Mouse (Mus musculus) intestine, embryonic 16.5 days (tissue): Measurements from ENCODE around the gene Tinf2. TPM values are rescaled to one million over a fixed set of nuclear protein-coding genes. Genes with fewer than 3 reads are reported as not detected.

Experiments used
- ATAC-seq: fragments of 200-750 bp; cut with Nextera tagmentation; 2 replicates; pipeline ENCODE4 v1.8.0; 2017; ENCODE audit warnings: moderate TSS enrichment, moderate library complexity
- H3K27ac ChIP-seq: fragments of 300-500 bp; sonication (generic); 2 replicates; pipeline ENCODE4 v1.5.1; 2014; ENCODE audit warnings: mild to moderate bottlenecking, low read length
- H3K27me3 ChIP-seq: fragments of 300-500 bp; sonication (generic); replicated peaks from 2 replicates; pipeline ENCODE4 v1.6.1; 2014; ENCODE audit warnings: low read length, control low read depth, mixed read lengths; ENCODE audit not compliant: control insufficient read depth, insufficient read depth
- H3K36me3 ChIP-seq: fragments of 300-500 bp; sonication (generic); 2 replicates; pipeline ENCODE4 v1.6.1; 2014; ENCODE audit warnings: low read length, control low read depth; ENCODE audit not compliant: control insufficient read depth, insufficient read depth
- H3K4me1 ChIP-seq: fragments of 300-500 bp; sonication (generic); 2 replicates; pipeline ENCODE4 v1.6.1; 2014; ENCODE audit warnings: low read length, control low read depth, mixed read lengths; ENCODE audit not compliant: control insufficient read depth, insufficient read depth
- H3K4me2 ChIP-seq: fragments of 300-500 bp; sonication (generic); 2 replicates; pipeline ENCODE4 v1.6.1; 2014; ENCODE audit warnings: low read depth, low read length, control low read depth
- H3K4me3 ChIP-seq: fragments of 300-500 bp; sonication (generic); 2 replicates; pipeline ENCODE4 v1.5.1; 2014; ENCODE audit warnings: mild to moderate bottlenecking, low read length
- H3K9ac ChIP-seq: fragments of 300-500 bp; sonication (generic); 2 replicates; pipeline ENCODE4 v1.6.1; 2014; ENCODE audit warnings: low read depth, low read length
- H3K9me3 ChIP-seq: fragments of 300-500 bp; sonication (generic); 2 replicates; pipeline ENCODE4 v1.6.1; 2016; ENCODE audit warnings: low read length, control low read depth; ENCODE audit not compliant: control insufficient read depth
- WGBS: fragments of 180-500 bp; shearing (Covaris S2); extraction: QIAGEN DNeasy Blood & Tissue Kit; methylation state at CpG from one replicate; pipeline ENCODE4 v1.1.7; 2014; 5-methylcytosine and 5-hydroxymethylcytosine counted together
- polyA plus RNA-seq: library from polyadenylated mRNA; unstranded; fragments of >200 nt; fragmentation: Nextera tagmentation; extraction: Ambion mirVana; gene quantifications from 2 replicates; pipeline ENCODE4 v1.2.1, GENCODE M21; 2015

The Tinf2 gene
- polyA plus RNA-seq, 1 experiment from 2014 or later, result 37.1 TPM

DNA sequence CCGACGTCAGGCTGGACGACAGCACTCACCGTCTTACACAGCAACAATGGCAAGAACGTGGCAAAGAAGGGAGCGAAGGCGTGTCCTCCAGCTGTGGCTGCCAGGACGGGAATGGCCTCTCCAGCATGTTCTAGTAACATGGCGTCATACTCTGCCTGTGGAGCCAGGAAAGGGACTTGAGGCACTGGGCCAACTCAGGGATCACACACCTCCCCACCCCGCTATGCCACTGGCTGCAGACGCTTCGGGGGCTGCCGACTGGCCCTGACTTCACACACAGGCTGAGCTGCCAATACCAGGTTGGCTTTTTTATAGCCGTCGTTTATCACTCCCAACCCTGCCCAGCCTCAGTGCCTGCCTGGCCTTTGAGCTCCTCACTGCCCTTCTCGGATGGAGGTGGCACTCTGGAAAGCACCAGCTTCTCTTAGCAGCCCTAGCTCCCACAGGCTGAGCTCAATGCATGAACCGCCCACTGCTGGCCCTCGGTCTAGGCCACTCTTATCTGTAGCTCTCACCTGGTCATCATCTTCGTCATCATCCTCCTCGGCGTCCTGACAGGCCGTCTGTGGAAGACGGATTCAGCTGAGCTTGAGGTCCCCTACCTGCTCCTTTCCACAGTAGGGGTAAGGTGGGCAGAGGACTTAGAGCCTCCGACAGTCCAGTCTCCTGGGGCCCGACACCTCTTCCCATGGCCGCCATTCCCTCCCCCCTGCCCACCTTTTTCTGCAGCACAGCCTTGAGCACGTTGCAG, 53.4 kb downstream of the Tinf2 start:
- Histone ChIP-seq H3K36me3 (peaks cover 52% of the 10 kb centered on the region), H3K27ac (no peak overlapping the region), H3K4me1 (peaks cover 5% of the 10 kb centered on the region; the same call in 1 of the 2 replicates), H3K9ac (no peak overlapping the region), H3K4me2 (no peak overlapping the region), H3K9me3 (no peaks in the 10 kb centered on the region), H3K27me3 (no peaks in the 10 kb centered on the region), H3K4me3 (no peak overlapping the region)
- WGBS, result 77% methylated on average over 27 of the region's 27 CpGs
- no peak for ATAC-seq

Other genes starting within 250 kb of the Tinf2 start
- 165 and 167 TPM in 2 replicates for gene Dhrs4, start 203.1 kb downstream of the Tinf2 start, polyA plus RNA-seq
- gene Carmil3, start 191.2 kb downstream of the Tinf2 start, polyA plus RNA-seq, result 1.0 TPM in 2 replicates
- 0.61 TPM in 2 replicates for gene Cpne6, start 171.4 kb downstream of the Tinf2 start, polyA plus RNA-seq
- not detected in 2 replicates for gene Nrl, start 156.8 kb downstream of the Tinf2 start, polyA plus RNA-seq
- gene Pck2, start 141.6 kb downstream of the Tinf2 start, polyA plus RNA-seq, result 46.2 and 51.8 TPM in 2 replicates
- gene Dcaf11, start 121.8 kb downstream of the Tinf2 start, polyA plus RNA-seq, result 102 and 104 TPM in 2 replicates
- 2.0 and 2.2 TPM in 2 replicates for gene A730061H03Rik, start 121.4 kb downstream of the Tinf2 start, polyA plus RNA-seq
- 0.18 and 0.28 TPM in 2 replicates for gene Fitm1, start 106.2 kb downstream of the Tinf2 start, polyA plus RNA-seq
- 217 and 224 TPM in 2 replicates for gene Psme1, start 103.7 kb downstream of the Tinf2 start, polyA plus RNA-seq
- 14.0 and 15.6 TPM in 2 replicates for gene Emc9, start 96.5 kb downstream of the Tinf2 start, polyA plus RNA-seq
- 347 and 368 TPM in 2 replicates for gene Psme2, start 90.7 kb downstream of the Tinf2 start, polyA plus RNA-seq
- gene Rnf31, start 90.1 kb downstream of the Tinf2 start, polyA plus RNA-seq, result 19.0 and 19.8 TPM in 2 replicates
- gene Irf9, start 78.2 kb downstream of the Tinf2 start, polyA plus RNA-seq, result 11.6 and 12.9 TPM in 2 replicates
- gene Rec8, start 63.8 kb downstream of the Tinf2 start, polyA plus RNA-seq, result 13.1 and 13.9 TPM in 2 replicates
- 65.5 and 71.1 TPM in 2 replicates for gene Ipo4, start 45.9 kb downstream of the Tinf2 start, polyA plus RNA-seq
- 0.53 and 0.70 TPM in 2 replicates for gene Gm49378, start 43.9 kb downstream of the Tinf2 start, polyA plus RNA-seq
- 131 and 133 TPM in 2 replicates for gene Tm9sf1, start 38.0 kb downstream of the Tinf2 start, polyA plus RNA-seq
- 1.0 and 1.3 TPM in 2 replicates for gene Tssk4, start 31.6 kb downstream of the Tinf2 start, polyA plus RNA-seq
- gene Mdp1, start 21.3 kb downstream of the Tinf2 start, polyA plus RNA-seq, result 65.6 and 70.7 TPM in 2 replicates
- gene Gmpr2, start 9.9 kb downstream of the Tinf2 start, polyA plus RNA-seq, result 52.3 and 58.4 TPM in 2 replicates
- 464 and 495 TPM in 2 replicates for gene Nedd8, start 9.7 kb downstream of the Tinf2 start, polyA plus RNA-seq
- 0.75 and 1.4 TPM in 2 replicates for gene Tgm1, start 32.1 kb upstream of the Tinf2 start, polyA plus RNA-seq
- gene Rabggta, start 40.4 kb upstream of the Tinf2 start, polyA plus RNA-seq, result 36.9 and 37.5 TPM in 2 replicates
- 151 and 173 TPM in 2 replicates for gene Dhrs1, start 63.9 kb upstream of the Tinf2 start, polyA plus RNA-seq
- gene Nop9, start 63.9 kb upstream of the Tinf2 start, polyA plus RNA-seq, result 28.3 and 33.6 TPM in 2 replicates
- gene Cideb, start 76.6 kb upstream of the Tinf2 start, polyA plus RNA-seq, result 118 and 152 TPM in 2 replicates
- gene Ltb4r2, start 79.6 kb upstream of the Tinf2 start, polyA plus RNA-seq, result 0.35 and 0.82 TPM in 2 replicates
- 1.0 and 1.1 TPM in 2 replicates for gene Ltb4r1, start 84.1 kb upstream of the Tinf2 start, polyA plus RNA-seq
- 6.5 and 6.6 TPM in 2 replicates for gene Adcy4, start 102.3 kb upstream of the Tinf2 start, polyA plus RNA-seq
- gene Ripk3, start 107.0 kb upstream of the Tinf2 start, polyA plus RNA-seq, result 51.2 and 55.8 TPM in 2 replicates
- 21.1 and 21.2 TPM in 2 replicates for gene Nfatc4, start 141.3 kb upstream of the Tinf2 start, polyA plus RNA-seq
- 12.6 and 13.6 TPM in 2 replicates for gene Nynrin, start 172.2 kb upstream of the Tinf2 start, polyA plus RNA-seq
- 0.17 and 0.27 TPM in 2 replicates for gene Cbln3, start 202.6 kb upstream of the Tinf2 start, polyA plus RNA-seq
- gene Khnyn, start 203.1 kb upstream of the Tinf2 start, polyA plus RNA-seq, result 12.5 and 13.6 TPM in 2 replicates
- 85.2 and 89.2 TPM in 2 replicates for gene Sdr39u1, start 218.5 kb upstream of the Tinf2 start, polyA plus RNA-seq